In genomic region chr6:113195596-113195992, GRCm38 (mm10) we compare ENCODE assay signal across 9 mouse cellular contexts. TPM values are rescaled to one million over a fixed set of nuclear protein-coding genes. Genes with fewer than 3 reads are reported as not detected.
DNase-seq lines count a peak whose midpoint lies in the region; ATAC-seq lines count a peak whose summit lies in the region.
"Had no signal": no experiment of that assay in that cellular context is flagged by ENCODE, and none has a peak within 500 bp of the region (broad histone marks: within the 10 kb centered on the region; RNA-seq: fewer than 3 reads in every experiment).

No protein-coding gene starts in this region.

- no peak overlapping the region for H3K9ac ChIP-seq in limb, embryonic 12.5 days (replicated peaks)
- no peak overlapping the region for H3K9ac ChIP-seq in stomach, embryonic 16.5 days (ENCODE audit: low read length)
- H3K9ac ChIP-seq: liver, embryonic 15.5 days had no signal

- no peaks in the 10 kb centered on the region for H3K36me3 ChIP-seq in limb, embryonic 12.5 days
- H3K36me3 ChIP-seq in stomach, embryonic 16.5 days (ENCODE audit: control insufficient read depth, insufficient read depth, low read length) = no peaks in the 10 kb centered on the region
- H3K36me3 ChIP-seq: liver, embryonic 15.5 days had no signal

- H3K4me2 ChIP-seq in limb, embryonic 12.5 days = peak overlapping the region; percentile 82
- H3K4me2 ChIP-seq in stomach, embryonic 16.5 days (ENCODE audit: low read depth, low read length) = peak overlapping the region; percentile 67

- 18% methylated on average over 9 of the region's 9 CpGs for WGBS in limb, embryonic 12.5 days
- 16% methylated on average over 9 of the region's 9 CpGs for WGBS in stomach, embryonic 16.5 days

- peak; percentile 43 for DNase-seq in cerebellum, adult 9-11 months
- no peak for DNase-seq in cerebellum, postnatal 4 days (ENCODE audit: low spot score in 2 of 2)
- DNase-seq in right cerebral cortex, adult 18-20 months = peak; percentile 29
- no peak for DNase-seq in right cerebral cortex, postnatal 36 days (ENCODE audit: low spot score in 2 of 2)
- DNase-seq in gastrocnemius, postnatal 10 days = no peak

- H3K4me1 ChIP-seq in limb, embryonic 12.5 days (replicated peaks) = peaks cover 11% of the 10 kb centered on the region
- peaks cover 7% of the 10 kb centered on the region for H3K4me1 ChIP-seq in stomach, embryonic 16.5 days (ENCODE audit: control insufficient read depth, insufficient read depth, low read length)

- peak overlapping the region; percentile 52 for H3K4me3 ChIP-seq in limb, embryonic 12.5 days (replicated peaks)
- peak overlapping the region; percentile 47 for H3K4me3 ChIP-seq in stomach, embryonic 16.5 days (replicated peaks; ENCODE audit: low read length)

- H3K9me3 ChIP-seq in limb, embryonic 12.5 days = no peaks in the 10 kb centered on the region
- no peaks in the 10 kb centered on the region for H3K9me3 ChIP-seq in stomach, embryonic 16.5 days (replicated peaks; ENCODE audit: control insufficient read depth, low read length)
- H3K9me3 ChIP-seq: liver, embryonic 15.5 days had no signal

- no peak overlapping the region for H3K27ac ChIP-seq in limb, embryonic 12.5 days
- no peak overlapping the region for H3K27ac ChIP-seq in stomach, embryonic 16.5 days (ENCODE audit: low read length)
- H3K27ac ChIP-seq: liver, embryonic 15.5 days had no signal

- peaks cover 56% of the 10 kb centered on the region for H3K27me3 ChIP-seq in limb, embryonic 12.5 days
- H3K27me3 ChIP-seq in stomach, embryonic 16.5 days (ENCODE audit: control insufficient read depth, insufficient read depth, low read length) = peaks cover 40% of the 10 kb centered on the region

- no peak for ATAC-seq in limb, embryonic 12.5 days (ENCODE audit: insufficient number of reproducible peaks, insufficient read depth, low FRiP score, low TSS enrichment, low read depth)
- ATAC-seq in stomach, embryonic 16.5 days (ENCODE audit: insufficient read depth, low FRiP score) = no peak
- ATAC-seq in erythroblast, adult 5-6 weeks (replicated peaks; ENCODE audit: low FRiP score, poor library complexity, severe bottlenecking) = no peak

RNA-seq across cellular contexts. Expression of gene Lhfpl4, which starts 0.4 kb away (rescaled TPM):
- polyA plus RNA-seq in limb, embryonic 12.5 days (2016; fragmentation: Nextera tagmentation; extraction: Ambion mirVana) = 1.0 and 1.3 TPM in 2 replicates
- 1.3 and 1.6 TPM in 2 replicates for polyA plus RNA-seq in stomach, embryonic 16.5 days (2015; fragmentation: Nextera tagmentation; extraction: Ambion mirVana)
- under 1 TPM; 0.75 to 0.81 TPM for total RNA-seq in gastrocnemius, postnatal 10 days (2021)
- total RNA-seq in erythroblast, adult 5-6 weeks (2015; ENCODE audit: low replicate concordance) = not detected in 2 replicates
- total RNA-seq in erythroblast, adult 5-6 weeks (2017; ENCODE audit: low replicate concordance) = not detected in 2 replicates

RNA-seq across cellular contexts. Expression of gene Mtmr14, which starts 42.0 kb away (rescaled TPM):
- 41.4 and 42.2 TPM in 2 replicates for polyA plus RNA-seq in limb, embryonic 12.5 days (2016; fragmentation: Nextera tagmentation; extraction: Ambion mirVana)
- 25.9 and 26.2 TPM in 2 replicates for polyA plus RNA-seq in stomach, embryonic 16.5 days (2015; fragmentation: Nextera tagmentation; extraction: Ambion mirVana)
- total RNA-seq in gastrocnemius, postnatal 10 days (2021) = 10 to 100 TPM; 11.9 to 13.2 TPM
- 19.0 and 35.0 TPM in 2 replicates for total RNA-seq in erythroblast, adult 5-6 weeks (2015; ENCODE audit: low replicate concordance)
- total RNA-seq in erythroblast, adult 5-6 weeks (2017; ENCODE audit: low replicate concordance) = 25.5 and 42.9 TPM in 2 replicates

Comparison
In these comparisons a context has a peak if more than half of its experiments do, and no peak if none do; other contexts are left out.
1. DNase-seq: peak in cerebellum, adult 9-11 months (single experiment) and right cerebral cortex, adult 18-20 months (single experiment); none in cerebellum, postnatal 4 days (0 of 2), right cerebral cortex, postnatal 36 days (0 of 2) and gastrocnemius, postnatal 10 days (single experiment).